Mouse (Mus musculus) heart, adult 2 months (tissue): ENCODE results near the gene Tfrc. TPM values are rescaled to one million over a fixed set of nuclear protein-coding genes. Genes with fewer than 3 reads are reported as not detected.

Experiments used
- DNase-seq, 2 experiments: peaks; one replicate each; pipeline ENCODE4 v3.0.0; 2021
- H3K27ac ChIP-seq: fragments of 200-600 bp; 2 replicates; pipeline ENCODE4 v1.8.1; 2022
- H3K27me3 ChIP-seq: fragments of 200-500 bp; 2 replicates; pipeline ENCODE4 v1.6.1; 2012; ENCODE audit warnings: mild to moderate bottlenecking, low read length, inconsistent platforms, mixed read lengths; ENCODE audit not compliant: control insufficient read depth, insufficient read depth
- H3K36me3 ChIP-seq: fragments of 200-500 bp; 2 replicates; pipeline ENCODE4 v1.6.1; 2012; ENCODE audit warnings: low read length, inconsistent platforms; ENCODE audit not compliant: control insufficient read depth, insufficient read depth
- H3K4me1 ChIP-seq: fragments of 200-500 bp; 2 replicates; pipeline ENCODE4 v1.6.1; 2011; ENCODE audit warnings: low read length; ENCODE audit not compliant: control insufficient read depth, insufficient read depth
- H3K4me3 ChIP-seq: fragments of 200-600 bp; 2 replicates; pipeline ENCODE4 v1.8.1; 2022
- H3K79me2 ChIP-seq: fragments of 200-500 bp; replicated peaks from 2 replicates; pipeline ENCODE4 v1.6.1; 2012; ENCODE audit warnings: mild to moderate bottlenecking, inconsistent platforms, low read length, moderate library complexity, mixed read lengths; ENCODE audit not compliant: control insufficient read depth, insufficient read depth
- H3K9ac ChIP-seq: fragments of 200-500 bp; 2 replicates; pipeline ENCODE4 v1.6.1; 2012; ENCODE audit warnings: low read depth, mild to moderate bottlenecking, control low read depth, inconsistent platforms, low read length, mixed read lengths
- CTCF ChIP-seq: fragments of 200-600 bp; IDR thresholded peaks from 2 replicates; pipeline ENCODE4 v1.8.1; 2022; ENCODE audit warnings: antibody characterized with exemption, mild to moderate bottlenecking, moderate library complexity
- EP300 ChIP-seq: fragments of 200-500 bp; IDR thresholded peaks from 2 replicates; pipeline ENCODE4 v1.6.1; 2011; ENCODE audit warnings: low read depth, low read length, control low read depth; ENCODE audit not compliant: insufficient read depth
- POLR2A ChIP-seq: fragments of 200-500 bp; IDR thresholded peaks from 2 replicates; pipeline ENCODE4 v1.6.1; 2011; ENCODE audit warnings: mild to moderate bottlenecking, low read depth, low read length, control low read depth; ENCODE audit not compliant: insufficient read depth
- WGBS: fragments of 180-500 bp; shearing (Covaris S2); methylation state at CpG from one replicate; pipeline ENCODE4 v1.1.7; 2018; 5-methylcytosine and 5-hydroxymethylcytosine counted together
- intact Hi-C: fragments of 180-260 bp; cut with DNase I; formaldehyde crosslinking; loops from one replicate; pipeline ENCODE4 v1.15.1; 2025
- polyA plus RNA-seq: library from polyadenylated mRNA; depleted of rRNA; stranded (reverse); fragments of >200 nt; gene quantifications from 2 replicates; pipeline ENCODE4 v1.2.3, GENCODE M21; 2012; rRNA removed
- total RNA-seq, 2 experiments: library from RNA; stranded (reverse); gene quantifications; 2 replicates each; pipeline ENCODE4 v1.2.3; 2021

Gene Tfrc
- total and polyA plus RNA-seq, 3 experiments, result 27.8 to 85.7 (median 51.3) TPM

DNA sequence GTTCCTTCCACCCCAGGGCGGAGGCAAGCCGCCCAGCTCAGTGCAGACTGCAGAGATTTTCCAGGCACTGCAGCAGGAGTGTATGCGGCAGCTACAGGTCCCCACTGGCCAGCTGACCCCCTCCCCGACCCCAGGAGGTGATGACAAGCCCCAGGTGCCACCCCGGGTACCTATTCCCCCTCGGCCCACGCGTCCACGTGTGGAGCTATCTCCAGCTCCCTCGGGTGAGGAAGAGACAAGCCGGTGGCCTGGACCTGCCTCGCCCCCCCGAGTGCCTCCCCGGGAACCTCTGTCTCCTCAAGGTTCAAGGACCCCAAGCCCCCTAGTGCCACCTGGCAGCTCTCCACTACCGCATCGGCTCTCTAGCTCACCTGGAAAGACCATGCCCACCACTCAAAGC is 71.3 kb downstream of the Tfrc start:
- no peak for DNase-seq
- intact Hi-C loops, result no loop called here
- no peak overlapping the region for H3K4me3 ChIP-seq
- no peaks in the 10 kb centered on the region for H3K4me1 ChIP-seq
- H3K27ac ChIP-seq, result no peak overlapping the region
- H3K9ac ChIP-seq, result no peak overlapping the region
- TF ChIP-seq CTCF (no peak), POLR2A (no peak), EP300 (no peak)
- WGBS, result 91% methylated on average over 16 of the region's 16 CpGs
- H3K79me2 ChIP-seq, result no peaks in the 10 kb centered on the region
- H3K36me3 ChIP-seq, result no peaks in the 10 kb centered on the region
- no peaks in the 10 kb centered on the region for H3K27me3 ChIP-seq

DNA sequence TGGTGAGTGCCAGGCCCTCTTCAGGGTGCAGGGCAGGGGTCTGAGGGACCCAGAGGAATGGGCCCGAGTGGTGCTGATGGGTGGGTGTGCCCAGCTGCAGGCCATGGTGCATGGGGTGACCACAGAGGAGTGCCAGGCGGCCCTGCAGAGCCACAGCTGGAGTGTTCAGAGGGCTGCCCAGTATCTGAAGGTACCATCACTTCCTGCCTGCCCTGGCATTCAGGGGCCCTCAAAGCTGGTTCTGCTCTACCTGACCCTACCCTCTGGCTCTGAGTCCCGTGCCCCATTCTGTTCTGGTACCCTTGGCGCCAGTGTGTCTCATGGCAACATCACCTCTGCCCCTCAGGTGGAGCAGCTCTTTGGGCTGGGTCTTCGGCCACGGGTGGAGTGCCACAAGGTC is 72.1 kb downstream of the Tfrc start:
- no peaks in the 10 kb centered on the region for H3K36me3 ChIP-seq
- WGBS, result 92% methylated on average over 6 of the region's 6 CpGs
- H3K79me2 ChIP-seq, result no peaks in the 10 kb centered on the region
- H3K27ac ChIP-seq, result no peak overlapping the region
- no peaks in the 10 kb centered on the region for H3K27me3 ChIP-seq
- no peak for DNase-seq
- intact Hi-C loops, result no loop called here
- no peak overlapping the region for H3K4me3 ChIP-seq
- TF ChIP-seq CTCF, result no peak
- no peak for TF ChIP-seq EP300
- no peaks in the 10 kb centered on the region for H3K4me1 ChIP-seq
- H3K9ac ChIP-seq, result no peak overlapping the region

DNA sequence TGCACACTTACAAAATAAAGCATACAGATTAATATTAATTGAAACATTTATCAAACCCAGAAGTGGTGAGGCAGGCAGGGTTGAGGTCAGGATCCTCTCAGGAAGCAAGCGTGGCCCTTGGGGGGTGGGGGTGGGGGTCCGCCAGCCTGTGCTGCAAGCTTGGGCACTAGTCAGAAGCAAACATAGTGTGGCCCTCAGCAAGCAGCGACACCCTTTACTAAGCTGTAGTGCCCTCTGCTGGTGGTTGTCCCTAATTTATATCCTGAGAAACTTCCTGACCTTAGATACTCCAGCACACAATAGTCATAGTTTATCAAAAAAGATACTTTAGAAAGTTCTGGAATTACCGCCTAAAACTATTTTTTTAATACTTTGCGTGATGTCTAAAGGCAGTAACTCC is 73.5 kb downstream of the Tfrc start:
- TF ChIP-seq EP300 (peak; percentile 76; the same call in 1 of the 2 replicates), POLR2A (no peak), CTCF (peak; percentile 87)
- Histone ChIP-seq H3K27ac (no peak overlapping the region; the same call in 1 of the 2 replicates), H3K4me3 (no peak overlapping the region), H3K79me2 (no peaks in the 10 kb centered on the region), H3K4me1 (no peaks in the 10 kb centered on the region), H3K36me3 (no peaks in the 10 kb centered on the region), H3K9ac (no peak overlapping the region), H3K27me3 (no peaks in the 10 kb centered on the region)
- 15% methylated on average over 5 of the region's 5 CpGs for WGBS
- intact Hi-C loops, result loop anchor here (1.0 to 2.0 kb wide), 3 partner anchors 22 to 175 kb away; no protein-coding TSS in a partner anchor
- DNase-seq, result peak; percentile 52 to 72

Other genes with a start within 250 kb of the Tfrc start
- not detected for gene Tm4sf19, start 208.4 kb upstream of the Tfrc start, total RNA-seq
- 0.12 TPM in 2 replicates for gene Tm4sf19, start 208.4 kb upstream of the Tfrc start, polyA plus RNA-seq
- 1 to 10 TPM; 6.2 to 6.8 TPM for gene Tctex1d2, start 189.2 kb upstream of the Tfrc start, total RNA-seq
- gene Tctex1d2, start 189.2 kb upstream of the Tfrc start, polyA plus RNA-seq, result 6.2 and 8.7 TPM in 2 replicates
- 100 to 1,000 TPM; 110 to 133 TPM for gene Pcyt1a, start 178.0 kb upstream of the Tfrc start, total RNA-seq
- gene Pcyt1a, start 178.0 kb upstream of the Tfrc start, polyA plus RNA-seq, result 44.3 and 70.5 TPM in 2 replicates
- under 1 TPM; 0.55 to 0.63 TPM for gene Slc51a, start 121.0 kb upstream of the Tfrc start, total RNA-seq
- 0.64 and 1.1 TPM in 2 replicates for gene Slc51a, start 121.0 kb upstream of the Tfrc start, polyA plus RNA-seq
- gene Zdhhc19, start 112.7 kb upstream of the Tfrc start, total RNA-seq, result not detected
- not detected in 2 replicates for gene Zdhhc19, start 112.7 kb upstream of the Tfrc start, polyA plus RNA-seq
- gene Tnk2, start 35.0 kb downstream of the Tfrc start, total RNA-seq, result 10 to 100 TPM; 17.8 to 19.6 TPM
- gene Tnk2, start 35.0 kb downstream of the Tfrc start, polyA plus RNA-seq, result 32.2 and 37.0 TPM in 2 replicates
- under 1 TPM; 0.18 to 0.21 TPM for gene Muc4, start 127.0 kb downstream of the Tfrc start, total RNA-seq
- gene Muc4, start 127.0 kb downstream of the Tfrc start, polyA plus RNA-seq, result 0.23 and 2.5 TPM in 2 replicates
- under 1 TPM; 0.30 to 0.47 TPM for gene Muc20, start 188.5 kb downstream of the Tfrc start, total RNA-seq
- gene Muc20, start 188.5 kb downstream of the Tfrc start, polyA plus RNA-seq, result 0.94 TPM in 1 of 2 replicates, not detected in the other
- gene Smbd1, start 201.6 kb downstream of the Tfrc start, total RNA-seq, result not detected
- gene Smbd1, start 201.6 kb downstream of the Tfrc start, polyA plus RNA-seq, result not detected in 2 replicates